Mouse (Mus musculus) kidney, postnatal 25 days (tissue): Measurements from ENCODE around the gene Snx10.
"Not testable (repeated sequence)": the region's sequence is repeated elsewhere in the genome, so short reads cannot be mapped to it uniquely, and the experiment has no call there.

Source experiments
- DNase-seq, 2 experiments: peaks; one replicate each; pipeline ENCODE4 v3.0.0; 2021; ENCODE audit warnings: mixed read lengths in 2 of 2

Gene Snx10

GRCm38 (mm10) chr6:51523807-51524320 is at the start of gene Snx10:
Gene Snx10 (plus strand): TSS chr6:51523901.
- DNase-seq, result peak; percentile 38 to 61

GRCm38 (mm10) chr6:51479136-51479731 is 44.5 kb upstream of the Snx10 start:
- no peak for DNase-seq

DNA sequence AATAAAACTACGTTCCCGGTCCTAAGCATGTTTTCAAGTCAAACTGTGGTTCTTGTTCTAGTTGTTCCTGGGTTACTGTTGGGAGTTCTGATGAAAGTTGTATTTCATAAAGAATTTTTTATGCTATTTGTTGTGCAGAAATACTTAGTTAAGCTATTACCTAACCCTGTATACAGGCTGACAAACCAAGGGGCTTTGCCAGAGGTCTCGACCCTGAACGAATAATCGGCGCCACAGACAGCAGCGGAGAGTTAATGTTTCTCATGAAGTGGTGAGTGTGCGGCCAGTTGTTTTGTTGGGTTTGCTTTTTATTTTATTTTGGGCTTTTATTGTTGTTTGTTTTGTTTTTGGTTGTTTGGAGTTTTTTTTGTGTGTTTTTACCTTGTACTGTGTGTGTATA is 42.2 kb upstream of the Snx10 start:
- DNase-seq, result peak in 1 of 2 experiments; percentile 38

DNA sequence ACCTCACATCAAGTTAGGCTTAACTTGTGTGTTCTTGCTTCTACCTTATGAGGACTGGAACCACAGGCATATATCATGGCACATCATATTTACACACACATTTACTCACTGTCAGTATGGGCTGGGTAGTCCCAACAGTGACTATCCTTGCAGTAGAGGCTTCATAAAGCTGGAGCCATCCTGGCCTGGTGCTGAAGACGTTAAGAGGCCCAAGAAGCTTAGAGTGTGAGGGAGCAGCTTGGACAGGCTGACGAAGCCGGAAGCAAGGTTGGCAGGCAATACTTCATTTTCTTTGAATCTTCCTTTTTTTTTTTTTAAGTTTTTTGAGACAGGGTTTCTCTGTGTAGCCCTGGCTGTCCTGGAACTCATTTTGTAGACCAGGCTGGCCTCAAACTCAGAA is 39.8 kb upstream of the Snx10 start:
- no peak for DNase-seq

- DNase-seq, result not testable (repeated sequence)
Measured at GRCm38 (mm10) chr6:51484556-51484955, 39.1 kb upstream of the Snx10 start.

GRCm38 (mm10) chr6:51485646-51486045 is 38.1 kb upstream of the Snx10 start:
- DNase-seq, result no peak

- no peak for DNase-seq
Measured at GRCm38 (mm10) chr6:51486076-51486710, 37.5 kb upstream of the Snx10 start.

DNA sequence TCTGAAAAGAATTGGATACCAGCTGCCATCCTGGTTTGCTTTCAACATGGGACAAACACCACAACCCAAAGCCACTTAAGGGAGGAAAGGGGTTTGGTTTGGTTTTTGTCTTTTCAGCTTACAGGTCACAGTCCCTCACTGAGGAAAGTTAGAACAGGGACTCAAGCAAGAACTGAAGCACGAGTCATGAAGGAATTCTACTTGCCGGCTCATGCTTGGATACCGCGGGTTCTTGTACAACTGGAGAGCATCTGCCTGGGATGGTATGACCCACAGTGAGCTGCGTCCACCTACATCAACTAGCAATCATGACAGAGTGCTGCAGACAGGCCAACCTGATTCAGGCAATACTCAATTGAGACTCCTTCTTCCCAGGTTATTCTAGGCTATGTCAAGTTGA is 37.0 kb upstream of the Snx10 start:
- no peak for DNase-seq

DNA sequence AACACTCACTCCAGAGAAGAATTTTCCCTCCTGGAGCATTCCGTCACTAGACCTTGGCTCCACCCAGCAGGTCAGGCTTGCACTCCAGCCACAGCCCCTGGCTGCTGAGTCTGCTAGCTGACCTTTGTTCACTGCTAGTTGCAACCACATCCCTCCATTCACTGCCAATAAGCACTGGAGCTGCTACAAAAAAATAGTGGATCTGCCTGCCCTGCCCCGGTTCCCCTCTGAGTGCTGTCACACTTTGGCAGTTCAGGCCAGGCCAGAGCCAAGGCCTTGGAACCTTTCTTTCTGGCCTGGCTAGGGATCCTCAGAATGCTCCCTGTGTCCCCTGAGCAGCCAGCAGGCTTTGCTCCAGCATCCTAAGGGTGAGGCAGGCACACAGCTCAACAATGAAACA is 33.9 kb upstream of the Snx10 start:
- DNase-seq, result peak; percentile 66 to 89

- peak in 1 of 2 experiments; percentile 22 for DNase-seq
Measured at GRCm38 (mm10) chr6:51497321-51498111, 26.2 kb upstream of the Snx10 start.

- no peak for DNase-seq
Measured at GRCm38 (mm10) chr6:51505671-51506070, 18.0 kb upstream of the Snx10 start.

GRCm38 (mm10) chr6:51507556-51507955 is 16.1 kb upstream of the Snx10 start:
- no peak for DNase-seq

DNA sequence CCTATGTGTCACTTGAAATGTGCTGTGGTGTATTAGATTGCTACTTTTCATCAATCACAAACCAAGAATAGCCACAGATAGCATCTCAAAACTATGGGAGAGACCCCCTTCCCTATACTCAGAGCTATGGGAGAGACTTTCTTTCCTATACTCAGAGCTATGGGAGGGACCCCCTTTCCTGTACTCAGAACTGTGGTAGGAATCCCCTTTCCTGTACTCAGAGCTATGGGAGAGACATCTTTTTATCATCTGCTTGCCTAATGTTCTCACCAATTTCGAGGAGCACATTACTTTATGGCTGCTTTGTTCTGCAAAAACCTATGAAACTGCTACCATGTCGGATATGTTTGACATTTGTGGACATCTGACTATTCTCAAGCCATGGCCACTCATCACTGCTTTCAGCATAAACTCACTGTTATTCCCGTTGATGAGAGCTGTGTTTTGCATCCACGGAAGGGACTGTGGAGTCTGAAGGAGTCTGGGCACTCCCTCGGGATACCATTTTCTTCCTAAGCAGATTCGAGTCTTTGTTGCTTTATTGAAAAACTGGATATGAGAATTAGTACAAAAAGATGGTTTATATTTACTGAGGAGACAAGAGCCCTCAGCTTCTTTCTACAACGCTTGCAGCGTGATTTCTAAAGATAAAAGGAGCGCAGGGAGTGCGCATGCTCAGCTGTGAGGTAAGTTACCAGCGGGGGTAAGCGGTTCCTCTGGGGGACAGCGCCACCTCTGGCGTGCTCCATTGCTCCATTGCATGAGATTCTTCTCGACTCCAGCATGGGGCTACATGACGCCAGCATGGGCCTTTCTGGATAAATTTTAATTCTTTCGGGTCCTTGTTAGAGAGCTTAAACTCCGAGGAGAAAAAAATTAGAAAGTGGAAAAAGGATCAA is 14.7 kb upstream of the Snx10 start:
- DNase-seq, result peak; percentile 81 to 87

GRCm38 (mm10) chr6:51510094-51510493 is 13.6 kb upstream of the Snx10 start:
- peak; percentile 60 to 76 for DNase-seq

DNA sequence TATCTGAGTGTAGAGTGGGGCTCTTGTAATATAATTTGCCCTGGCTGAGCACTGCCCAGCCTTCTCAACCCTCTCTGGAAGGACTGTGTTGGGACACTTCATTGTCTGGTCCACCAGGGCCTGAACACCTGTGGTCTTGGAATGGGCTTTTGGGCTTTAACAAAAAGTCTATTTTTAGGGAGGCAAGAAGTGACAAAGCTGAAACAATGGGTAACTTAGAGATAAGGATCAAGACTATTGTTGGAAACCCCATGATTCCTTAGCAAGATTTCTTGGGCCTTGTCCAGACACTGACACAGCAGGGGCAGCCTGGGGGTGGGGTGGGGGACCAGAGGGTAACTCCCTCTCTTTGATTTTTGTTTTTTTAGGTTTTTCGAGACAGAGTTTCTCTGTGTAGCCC is 12.8 kb upstream of the Snx10 start:
- no peak for DNase-seq

DNA sequence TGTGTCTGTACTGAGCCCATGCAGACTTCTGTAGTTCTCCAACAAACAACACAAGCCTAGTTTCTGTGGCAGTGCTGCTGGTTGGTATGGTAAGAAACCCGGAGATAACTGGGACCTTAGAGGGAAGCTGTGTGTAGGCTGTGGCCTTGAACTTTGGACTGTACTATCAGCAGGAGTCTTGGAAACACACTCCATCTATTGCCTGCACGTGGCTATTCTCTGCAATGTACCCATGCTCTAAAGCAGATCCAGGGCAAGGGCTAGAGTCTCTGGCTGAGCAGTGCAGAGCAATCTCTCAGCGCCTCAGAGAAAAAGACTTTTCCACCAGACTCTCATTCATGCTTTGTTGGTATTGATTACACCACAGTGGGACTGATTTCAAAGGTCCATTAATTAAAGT is 10.0 kb upstream of the Snx10 start:
- no peak for DNase-seq

- DNase-seq, result no peak
Measured at GRCm38 (mm10) chr6:51514860-51515259, 8.8 kb upstream of the Snx10 start.

DNA sequence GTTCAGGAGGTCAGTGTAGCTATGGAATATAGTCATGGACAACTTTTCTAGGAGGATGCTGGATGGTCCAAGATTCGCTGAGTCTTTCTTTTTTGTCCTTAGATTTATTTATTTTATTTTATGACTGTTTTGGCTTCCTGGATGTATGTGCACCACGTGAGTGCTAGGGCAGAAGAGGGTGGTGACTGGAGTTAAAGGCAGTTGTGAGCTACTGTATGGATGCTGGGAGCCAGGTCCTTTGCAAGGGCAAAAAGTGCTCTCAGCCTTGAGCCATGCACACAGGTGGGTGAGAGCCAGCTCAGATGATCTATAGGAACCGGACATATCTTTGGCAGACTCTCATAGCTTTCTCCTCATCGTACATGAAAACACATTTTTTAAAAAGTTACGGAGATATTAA is 391 bp upstream of the Snx10 start:
- no peak for DNase-seq

GRCm38 (mm10) chr6:51524321-51524931 is 725 bp downstream of the Snx10 start:
- no peak for DNase-seq

- DNase-seq, result no peak
Measured at GRCm38 (mm10) chr6:51525001-51525400, 1.3 kb downstream of the Snx10 start.

DNA sequence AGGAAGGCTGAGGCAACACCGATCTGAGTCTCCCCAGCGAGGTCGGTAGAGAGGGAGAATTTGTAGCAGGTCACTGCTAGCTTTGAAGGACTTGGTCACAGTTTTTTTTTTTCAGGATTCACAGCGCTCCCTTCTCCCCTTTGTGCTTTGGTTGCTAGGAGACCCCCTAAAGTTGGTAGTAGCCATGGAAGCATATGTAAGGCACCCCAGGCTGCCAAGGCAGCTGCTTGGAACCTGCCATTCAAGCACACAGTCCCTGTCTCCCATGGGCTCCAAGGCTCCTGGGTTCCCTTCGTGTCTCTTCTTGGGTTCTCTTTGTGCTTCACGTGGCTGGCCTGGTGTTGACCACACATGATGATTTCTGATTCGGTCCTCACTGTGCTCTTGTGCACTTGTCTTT is 5.8 kb downstream of the Snx10 start:
- no peak for DNase-seq
